Mouse (Mus musculus): ENCODE measurements around the gene Aplnr. TPM values are rescaled to one million over a fixed set of nuclear protein-coding genes. Genes with fewer than 3 reads are reported as not detected.

Gene Aplnr
- polyA plus RNA-seq, 1 experiment = 24.8 TPM

GRCm38 (mm10) chr2:85110288-85110875 lies 25.6 kb upstream of the Aplnr start:
- TF ChIP-seq POLR2A (IDR thresholded peaks at IDR 0.05; ENCODE audit: borderline replicate concordance, extremely low read depth, insufficient read depth, insufficient read length, poor library complexity, severe bottlenecking) (no peak), CTCF (IDR thresholded peaks at IDR 0.05; ENCODE audit: borderline replicate concordance, extremely low read depth, insufficient read depth, insufficient read length) (no peak)
- peak; percentile 67 for DNase-seq (ENCODE audit: low read depth)

DNA sequence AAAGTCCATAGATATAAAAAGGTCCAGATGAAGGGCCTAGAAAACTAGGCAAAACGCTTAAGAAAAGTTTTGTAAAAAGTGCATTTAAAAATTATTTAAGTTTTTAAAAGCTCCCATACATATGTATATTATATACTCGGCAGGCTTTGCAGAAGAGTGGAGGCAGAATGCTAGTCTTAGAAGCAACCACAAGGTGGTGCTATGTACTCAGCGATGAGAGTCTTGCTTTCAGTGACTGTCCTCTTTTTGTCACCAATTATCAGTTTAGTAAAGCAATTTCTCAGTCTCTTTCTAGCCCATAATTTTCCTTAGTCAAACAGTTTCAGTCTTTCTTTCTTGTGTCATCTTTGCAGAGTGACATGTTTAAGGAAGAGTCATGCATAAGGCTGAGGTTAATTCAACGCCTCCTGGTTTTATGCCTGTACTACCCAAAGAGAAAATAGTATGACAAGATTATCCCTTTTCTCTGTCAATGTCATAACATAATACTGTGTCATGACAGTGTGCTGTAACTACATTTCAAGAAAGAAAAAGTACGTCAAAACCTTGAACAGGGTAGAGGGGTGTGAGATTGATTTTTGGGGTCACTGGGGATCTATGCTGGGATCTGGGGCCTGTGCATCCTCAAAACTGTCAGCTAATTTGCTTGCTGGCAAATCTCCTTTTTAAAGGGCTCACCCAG lies 12.7 kb upstream of the Aplnr start:
- TF ChIP-seq POLR2A (IDR thresholded peaks at IDR 0.05; ENCODE audit: borderline replicate concordance, extremely low read depth, insufficient read depth, insufficient read length, poor library complexity, severe bottlenecking) (no peak), CTCF (IDR thresholded peaks at IDR 0.05; ENCODE audit: borderline replicate concordance, extremely low read depth, insufficient read depth, insufficient read length) (peak; percentile 77; the same call in 1 of the 2 replicates)
- peak; percentile 86 for DNase-seq (ENCODE audit: low read depth)

GRCm38 (mm10) chr2:85123869-85124535 lies 12.0 kb upstream of the Aplnr start:
- DNase-seq (ENCODE audit: low read depth) = peak; percentile 88
- TF ChIP-seq POLR2A (IDR thresholded peaks at IDR 0.05; ENCODE audit: borderline replicate concordance, extremely low read depth, insufficient read depth, insufficient read length, poor library complexity, severe bottlenecking) = no peak
- TF ChIP-seq CTCF (IDR thresholded peaks at IDR 0.05; ENCODE audit: borderline replicate concordance, extremely low read depth, insufficient read depth, insufficient read length) = peak; percentile 85; the same call in 1 of the 2 replicates

DNA sequence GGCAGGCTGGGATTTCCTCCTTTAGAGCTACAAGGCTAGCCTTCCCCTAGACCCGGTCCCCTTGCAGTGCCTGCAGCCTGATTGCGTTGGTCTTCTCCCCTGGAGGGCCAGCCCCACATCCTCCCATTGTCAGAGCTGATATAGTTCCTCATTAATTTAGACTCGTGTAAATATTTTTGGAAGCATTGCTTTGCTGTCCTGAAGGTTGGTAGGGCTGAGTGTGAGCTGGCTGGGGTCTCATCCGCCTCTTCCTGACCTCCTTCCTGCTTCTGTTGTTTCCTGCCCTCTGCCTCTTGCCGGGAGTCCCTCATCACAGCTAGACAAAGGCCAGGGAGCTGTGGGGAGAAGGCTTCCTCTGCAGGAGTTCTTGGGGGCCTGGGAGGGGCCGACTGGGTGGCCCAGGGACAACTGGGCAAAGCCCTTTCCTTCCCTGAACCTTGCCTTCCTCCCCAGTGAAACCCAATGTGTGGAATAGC lies 6.5 kb upstream of the Aplnr start:
- TF ChIP-seq CTCF (IDR thresholded peaks at IDR 0.05; ENCODE audit: borderline replicate concordance, extremely low read depth, insufficient read depth, insufficient read length) (no peak), POLR2A (IDR thresholded peaks at IDR 0.05; ENCODE audit: borderline replicate concordance, extremely low read depth, insufficient read depth, insufficient read length, poor library complexity, severe bottlenecking) (no peak)
- DNase-seq (ENCODE audit: low read depth) = peak; percentile 13

- TF ChIP-seq POLR2A (IDR thresholded peaks at IDR 0.05; ENCODE audit: borderline replicate concordance, extremely low read depth, insufficient read depth, insufficient read length, poor library complexity, severe bottlenecking) = no peak
- no peak for TF ChIP-seq CTCF (IDR thresholded peaks at IDR 0.05; ENCODE audit: borderline replicate concordance, extremely low read depth, insufficient read depth, insufficient read length)
Observed at GRCm38 (mm10) chr2:85131226-85131625, 4.8 kb upstream of the Aplnr start.

GRCm38 (mm10) chr2:85131724-85132123 lies 4.3 kb upstream of the Aplnr start:
- TF ChIP-seq POLR2A (IDR thresholded peaks at IDR 0.05; ENCODE audit: borderline replicate concordance, extremely low read depth, insufficient read depth, insufficient read length, poor library complexity, severe bottlenecking) (no peak), CTCF (IDR thresholded peaks at IDR 0.05; ENCODE audit: borderline replicate concordance, extremely low read depth, insufficient read depth, insufficient read length) (no peak)
- peak; percentile 12 for DNase-seq (ENCODE audit: low read depth)

More at GRCm38 (mm10) chr2:85131226-85131625, 4.8 kb upstream of the Aplnr start:
- no peak for DNase-seq (ENCODE audit: low read depth)

GRCm38 (mm10) chr2:85132204-85132603 lies 3.8 kb upstream of the Aplnr start:
- no peak for DNase-seq (ENCODE audit: low read depth)
- TF ChIP-seq CTCF (IDR thresholded peaks at IDR 0.05; ENCODE audit: borderline replicate concordance, extremely low read depth, insufficient read depth, insufficient read length) = no peak
- no peak for TF ChIP-seq POLR2A (IDR thresholded peaks at IDR 0.05; ENCODE audit: borderline replicate concordance, extremely low read depth, insufficient read depth, insufficient read length, poor library complexity, severe bottlenecking)

DNA sequence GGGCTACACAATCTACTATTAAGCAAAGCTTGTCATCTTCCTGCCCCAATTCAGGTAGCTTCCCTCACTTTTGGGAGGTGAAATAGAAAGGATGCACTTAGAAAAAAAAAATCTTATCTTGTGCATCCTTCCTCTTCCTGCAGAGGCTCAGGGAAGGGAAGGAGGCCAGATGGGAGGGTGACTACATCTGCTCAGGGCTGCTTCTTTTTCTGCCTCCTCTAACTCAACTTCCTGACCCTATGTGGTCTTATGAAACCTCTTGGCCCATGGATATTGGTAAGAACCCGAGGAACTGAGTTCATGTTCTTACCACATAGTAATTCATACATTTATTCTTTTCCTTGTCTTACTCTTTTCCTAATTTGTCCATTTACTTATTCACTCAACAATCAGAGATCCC lies 926 bp upstream of the Aplnr start:
- no peak for DNase-seq (ENCODE audit: low read depth)
- no peak for TF ChIP-seq CTCF (IDR thresholded peaks at IDR 0.05; ENCODE audit: borderline replicate concordance, extremely low read depth, insufficient read depth, insufficient read length)
- no peak for TF ChIP-seq POLR2A (IDR thresholded peaks at IDR 0.05; ENCODE audit: borderline replicate concordance, extremely low read depth, insufficient read depth, insufficient read length, poor library complexity, severe bottlenecking)

- TF ChIP-seq POLR2A (IDR thresholded peaks at IDR 0.05; ENCODE audit: borderline replicate concordance, extremely low read depth, insufficient read depth, insufficient read length, poor library complexity, severe bottlenecking) (no peak), CTCF (IDR thresholded peaks at IDR 0.05; ENCODE audit: borderline replicate concordance, extremely low read depth, insufficient read depth, insufficient read length) (no peak)
- DNase-seq (ENCODE audit: low read depth) = no peak
Observed at GRCm38 (mm10) chr2:85136831-85137520, 951 bp downstream of the Aplnr start.

- no peak for DNase-seq (ENCODE audit: low read depth)
- TF ChIP-seq CTCF (IDR thresholded peaks at IDR 0.05; ENCODE audit: borderline replicate concordance, extremely low read depth, insufficient read depth, insufficient read length) (no peak), POLR2A (IDR thresholded peaks at IDR 0.05; ENCODE audit: borderline replicate concordance, extremely low read depth, insufficient read depth, insufficient read length, poor library complexity, severe bottlenecking) (no peak)
Observed at GRCm38 (mm10) chr2:85137601-85138140, 1.6 kb downstream of the Aplnr start.

GRCm38 (mm10) chr2:85138143-85138542 lies 2.1 kb downstream of the Aplnr start:
- DNase-seq (ENCODE audit: low read depth) = no peak
- TF ChIP-seq CTCF (IDR thresholded peaks at IDR 0.05; ENCODE audit: borderline replicate concordance, extremely low read depth, insufficient read depth, insufficient read length) (no peak), POLR2A (IDR thresholded peaks at IDR 0.05; ENCODE audit: borderline replicate concordance, extremely low read depth, insufficient read depth, insufficient read length, poor library complexity, severe bottlenecking) (no peak)
